Mouse (Mus musculus) heart, embryonic 10.5 days (tissue): ENCODE measurements around the gene Ermn. TPM values are rescaled to one million over a fixed set of nuclear protein-coding genes. Genes with fewer than 3 reads are reported as not detected.

Experiments used
- DNase-seq: peaks from one replicate; pipeline ENCODE4 v3.0.0-alpha.2; 2017; ENCODE audit warnings: low spot score
- H3K27ac ChIP-seq: fragments of 300-500 bp; sonication (generic); 2 replicates; pipeline ENCODE4 v1.5.1; 2016; ENCODE audit warnings: mild to moderate bottlenecking
- H3K27me3 ChIP-seq: fragments of 300-500 bp; sonication (generic); 2 replicates; pipeline ENCODE4 v1.6.1; 2016; ENCODE audit warnings: mild to moderate bottlenecking; ENCODE audit not compliant: poor library complexity, insufficient read depth, severe bottlenecking
- H3K36me3 ChIP-seq: fragments of 300-500 bp; sonication (generic); 2 replicates; pipeline ENCODE4 v1.6.1; 2016; ENCODE audit warnings: mild to moderate bottlenecking, moderate library complexity
- H3K4me1 ChIP-seq: fragments of 300-500 bp; sonication (generic); 2 replicates; pipeline ENCODE4 v1.6.1; 2016; ENCODE audit warnings: mild to moderate bottlenecking
- H3K4me3 ChIP-seq: fragments of 300-500 bp; sonication (generic); 2 replicates; pipeline ENCODE4 v1.5.1; 2016; ENCODE audit warnings: mild to moderate bottlenecking, moderate library complexity
- H3K9me3 ChIP-seq: fragments of 300-500 bp; sonication (generic); 2 replicates; pipeline ENCODE4 v1.6.1; 2016; ENCODE audit warnings: mild to moderate bottlenecking, moderate library complexity
- WGBS: fragments of 180-500 bp; shearing (Covaris S2); methylation state at CpG from one replicate; pipeline ENCODE4 v1.1.7; 2016; 5-methylcytosine and 5-hydroxymethylcytosine counted together
- polyA plus RNA-seq: library from polyadenylated mRNA; unstranded; fragments of >200 nt; fragmentation: Nextera tagmentation; extraction: Ambion mirVana; gene quantifications from 2 replicates; pipeline ENCODE4 v1.2.1, GENCODE M21; 2016

The Ermn gene
- polyA plus RNA-seq: not detected in 2 replicates

DNA sequence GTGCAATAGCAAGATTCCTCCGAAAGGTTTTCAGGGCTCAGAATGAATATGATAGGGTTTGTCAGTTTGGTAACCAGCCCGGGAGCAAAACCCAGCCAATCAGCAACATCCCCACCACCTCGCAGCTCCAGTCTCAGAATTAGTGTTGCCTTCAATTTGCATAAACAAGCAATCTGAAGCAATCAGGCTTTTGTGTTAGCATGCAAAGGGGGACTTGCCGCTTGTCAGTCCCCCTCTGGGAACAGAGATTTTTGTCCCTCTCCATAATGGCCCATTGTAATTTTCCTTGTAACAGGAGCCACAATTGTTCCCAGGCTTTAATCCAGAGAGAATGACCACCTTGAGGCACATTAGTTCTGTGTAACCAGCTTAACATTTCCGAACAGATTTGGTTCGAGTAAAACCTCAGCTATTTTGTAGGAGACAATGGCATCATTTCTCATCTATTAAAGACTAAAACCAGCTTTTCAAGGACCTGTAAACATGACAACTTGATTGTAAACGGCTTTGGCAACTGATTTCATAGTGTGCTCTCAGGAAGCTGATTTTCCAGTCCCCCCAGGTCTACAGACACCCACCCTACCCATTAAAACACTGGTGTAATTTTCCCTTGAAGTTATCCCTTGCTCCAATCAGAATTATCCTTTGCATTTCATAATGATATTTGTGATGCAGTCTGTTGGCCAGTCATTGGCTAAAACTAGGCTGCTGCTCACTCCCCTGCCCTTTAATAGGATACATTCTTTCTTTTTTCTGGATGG, at the start of gene Ermn:
Gene Ermn, minus strand, starts transcription at position 44 of the 761 bp plus-strand sequence.
- H3K4me3 ChIP-seq: no peak within 1 kb of the TSS
- H3K36me3 ChIP-seq: no peaks in the 10 kb centered on the region
- H3K27ac ChIP-seq: no peak within 1 kb of the TSS
- 51% methylated on average over 7 of the region's 7 CpGs for WGBS
- H3K27me3 ChIP-seq: no peaks in the 10 kb centered on the region
- H3K9me3 ChIP-seq: no peaks in the 10 kb centered on the region
- no peaks in the 10 kb centered on the region for H3K4me1 ChIP-seq
- DNase-seq: no peak

DNA sequence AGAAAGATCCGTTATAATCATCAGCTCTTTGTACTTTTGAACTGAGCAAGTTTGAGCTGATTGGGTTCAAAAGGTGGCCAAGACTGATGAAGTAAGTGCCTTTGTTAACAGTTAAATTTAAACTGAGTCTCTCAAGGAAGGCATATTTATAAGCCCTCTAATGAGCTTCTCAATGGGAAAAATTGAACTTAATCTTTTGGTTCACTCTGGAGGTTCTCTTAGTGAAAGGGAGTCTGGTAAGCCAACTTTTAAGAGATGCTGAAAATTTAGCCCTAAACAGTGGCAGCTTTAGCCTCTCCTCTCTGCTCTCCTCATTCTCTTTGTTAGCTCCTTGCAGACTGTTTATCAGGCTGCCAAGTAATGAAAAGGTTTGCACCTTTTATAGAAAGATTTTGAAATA, 42.2 kb upstream of the Ermn start:
- Histone ChIP-seq H3K4me3 (no peak overlapping the region), H3K4me1 (no peaks in the 10 kb centered on the region), H3K9me3 (no peaks in the 10 kb centered on the region), H3K36me3 (no peaks in the 10 kb centered on the region), H3K27me3 (no peaks in the 10 kb centered on the region), H3K27ac (no peak overlapping the region)
- 80% methylated on average over 1 of the region's 1 CpGs for WGBS
- no peak for DNase-seq

DNA sequence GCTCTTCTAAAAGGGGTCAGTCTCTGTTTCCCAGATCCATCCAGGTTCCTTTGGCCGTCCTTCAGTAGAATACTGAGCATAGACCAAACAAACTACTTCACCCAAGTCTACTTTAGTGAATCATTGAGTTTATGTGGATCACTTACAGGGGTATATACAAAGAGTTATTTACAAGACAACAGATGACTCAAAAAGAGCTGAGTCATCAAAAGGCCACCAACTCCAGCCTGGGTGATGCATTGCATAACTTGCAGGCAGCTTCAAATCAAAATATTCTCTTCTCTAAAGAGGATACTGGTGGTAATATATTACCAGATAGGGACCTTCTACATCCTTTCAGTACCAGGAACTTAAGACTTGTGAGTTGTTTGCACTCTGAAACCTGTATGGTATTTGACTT, 33.8 kb upstream of the Ermn start:
- Histone ChIP-seq H3K27me3 (no peaks in the 10 kb centered on the region), H3K27ac (no peak overlapping the region), H3K36me3 (no peaks in the 10 kb centered on the region), H3K4me3 (no peak overlapping the region), H3K9me3 (no peaks in the 10 kb centered on the region), H3K4me1 (no peaks in the 10 kb centered on the region)
- WGBS: 68% methylated on average over 1 of the region's 1 CpGs
- no peak for DNase-seq

DNA sequence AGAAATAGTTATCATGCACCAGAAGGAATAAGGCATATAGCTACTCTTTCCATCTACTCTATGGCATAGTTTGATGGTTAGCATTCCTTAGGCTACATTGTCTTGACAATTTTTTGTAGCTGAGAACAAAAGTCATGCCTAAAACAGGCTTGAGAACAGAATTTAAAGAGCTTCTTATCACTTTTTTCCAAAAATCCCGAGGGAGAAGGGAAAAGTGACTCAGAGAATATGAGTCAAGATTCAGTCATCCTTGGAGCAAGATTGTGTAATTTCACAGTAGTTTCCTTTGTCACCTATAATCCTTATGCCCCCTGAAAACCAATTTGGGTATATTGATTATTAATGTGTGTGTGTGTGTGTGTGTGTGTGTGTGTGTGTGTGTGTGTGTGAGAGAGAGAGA, 27.2 kb upstream of the Ermn start:
- H3K9me3 ChIP-seq: no peaks in the 10 kb centered on the region
- no peak overlapping the region for H3K4me3 ChIP-seq
- H3K27me3 ChIP-seq: no peaks in the 10 kb centered on the region
- H3K36me3 ChIP-seq: no peaks in the 10 kb centered on the region
- WGBS: 40% methylated on average over 1 of the region's 1 CpGs
- H3K4me1 ChIP-seq: no peaks in the 10 kb centered on the region
- DNase-seq: no peak
- H3K27ac ChIP-seq: no peak overlapping the region

DNA sequence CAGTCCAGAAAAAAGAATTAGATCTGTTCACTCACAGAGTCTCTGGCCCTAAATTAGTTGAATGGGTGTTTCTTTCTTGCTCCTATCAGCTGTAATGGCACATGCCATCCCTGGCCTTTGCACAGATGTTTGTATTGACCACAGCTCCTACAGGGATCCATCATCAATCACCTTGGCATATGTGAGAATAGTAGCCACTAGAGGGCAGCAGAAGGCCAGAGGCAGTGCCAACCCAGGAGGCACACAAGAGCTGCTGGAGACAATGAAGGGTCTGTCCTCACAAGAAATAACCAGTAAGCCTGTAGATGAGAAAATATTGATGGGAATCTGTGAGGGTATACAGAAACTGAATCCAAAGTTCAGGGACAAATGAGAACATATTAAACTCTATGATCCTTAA, 2.7 kb upstream of the Ermn start:
- H3K36me3 ChIP-seq: no peaks in the 10 kb centered on the region

DNA sequence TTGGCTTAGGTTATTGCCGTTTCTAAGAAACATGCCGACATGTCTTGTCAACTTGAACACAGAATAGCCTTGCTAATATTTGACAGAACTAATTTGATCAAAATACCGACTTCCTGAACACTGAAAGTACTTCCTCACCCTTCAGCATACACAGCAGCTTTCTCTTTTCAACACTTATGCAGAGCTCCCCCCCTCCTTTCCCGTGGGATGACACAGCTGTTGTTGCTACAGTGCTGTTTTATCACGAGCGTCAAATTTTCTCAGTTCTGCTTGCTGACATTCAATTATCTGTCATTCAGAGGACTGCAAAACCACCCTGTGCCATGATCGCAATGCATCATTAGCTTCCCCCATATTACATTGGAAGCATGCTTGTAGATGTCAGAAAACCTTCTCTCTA, 10.8 kb downstream of the Ermn start:
- H3K27me3 ChIP-seq: no peaks in the 10 kb centered on the region
- 61% methylated on average over 7 of the region's 7 CpGs for WGBS

More for the DNA sequence above, 2.7 kb upstream of the Ermn start:
- Histone ChIP-seq H3K4me3 (no peak overlapping the region), H3K27ac (no peak overlapping the region), H3K4me1 (no peaks in the 10 kb centered on the region), H3K9me3 (no peaks in the 10 kb centered on the region), H3K27me3 (no peaks in the 10 kb centered on the region)
- DNase-seq: no peak

DNA sequence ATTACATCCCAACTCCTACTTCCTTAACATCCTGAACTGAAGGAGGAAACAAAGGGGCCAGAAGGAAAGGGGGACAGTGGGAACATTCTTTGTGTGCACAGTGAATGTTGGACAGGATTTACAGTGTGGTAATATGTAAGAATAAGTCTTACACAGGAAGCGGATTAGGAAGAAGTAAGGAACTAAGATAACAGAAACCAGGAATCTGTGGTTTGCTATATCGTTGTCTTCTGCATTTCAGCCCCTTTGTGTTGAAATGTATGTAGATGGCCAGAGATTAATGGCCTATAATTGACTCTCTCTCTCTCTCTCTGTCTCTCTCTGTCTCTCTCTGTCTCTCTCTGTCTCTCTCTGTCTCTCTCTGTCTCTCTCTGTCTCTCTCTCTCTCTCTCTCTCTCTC, 15.7 kb downstream of the Ermn start:
- no peaks in the 10 kb centered on the region for H3K4me1 ChIP-seq
- H3K27me3 ChIP-seq: no peaks in the 10 kb centered on the region
- H3K9me3 ChIP-seq: no peaks in the 10 kb centered on the region
- DNase-seq: no peak
- no peak overlapping the region for H3K4me3 ChIP-seq
- H3K36me3 ChIP-seq: no peaks in the 10 kb centered on the region
- no peak overlapping the region for H3K27ac ChIP-seq
- 76% methylated on average over 2 of the region's 2 CpGs for WGBS

More for the DNA sequence above, 10.8 kb downstream of the Ermn start:
- no peaks in the 10 kb centered on the region for H3K36me3 ChIP-seq
- no peaks in the 10 kb centered on the region for H3K4me1 ChIP-seq
- no peak overlapping the region for H3K4me3 ChIP-seq
- H3K27ac ChIP-seq: no peak overlapping the region
- no peaks in the 10 kb centered on the region for H3K9me3 ChIP-seq
- peak; percentile 76 for DNase-seq

DNA sequence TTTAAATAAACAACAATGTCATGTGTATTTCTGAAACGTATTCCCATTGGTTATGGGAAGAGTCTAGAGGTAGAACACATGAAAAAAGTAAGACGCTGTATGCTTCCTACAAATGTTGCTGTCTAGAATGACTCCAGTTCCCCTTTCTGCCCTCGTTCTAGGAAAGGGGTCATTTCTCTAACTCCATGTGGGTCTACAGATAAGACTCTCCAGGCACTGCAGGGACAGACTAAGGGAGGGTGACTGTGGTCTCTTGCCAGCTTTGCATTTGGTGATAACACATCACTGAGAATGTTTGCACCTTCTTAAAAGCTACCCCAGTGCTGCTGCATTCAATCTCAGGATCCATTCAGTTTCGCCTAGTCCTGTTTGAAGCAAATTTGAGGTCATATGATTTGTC, 17.0 kb downstream of the Ermn start:
- DNase-seq: no peak
- Histone ChIP-seq H3K4me3 (no peak overlapping the region), H3K36me3 (no peaks in the 10 kb centered on the region), H3K9me3 (no peaks in the 10 kb centered on the region), H3K27ac (no peak overlapping the region), H3K4me1 (no peaks in the 10 kb centered on the region), H3K27me3 (no peaks in the 10 kb centered on the region)
- 50% methylated on average over 4 of the region's 4 CpGs for WGBS

DNA sequence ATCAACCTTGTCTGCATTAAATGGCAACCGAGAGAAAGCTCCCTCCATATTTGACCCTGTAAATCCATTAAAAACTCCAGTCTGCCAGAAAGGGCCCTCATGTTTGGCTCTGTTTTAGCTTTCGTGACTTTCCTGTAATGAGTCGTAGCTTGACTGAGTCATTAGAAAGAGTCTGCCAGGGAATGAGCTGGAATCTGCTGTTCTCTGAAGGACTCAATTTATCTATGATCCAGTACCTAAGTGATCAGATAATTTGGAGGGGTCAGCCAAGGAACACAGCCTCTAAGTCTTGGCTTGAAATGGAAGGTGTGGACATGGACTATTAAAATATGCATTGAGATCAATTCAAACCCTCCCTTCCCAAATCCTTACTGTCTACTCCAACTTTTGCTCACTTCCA, 21.2 kb downstream of the Ermn start:
- 82% methylated on average over 3 of the region's 3 CpGs for WGBS

DNA sequence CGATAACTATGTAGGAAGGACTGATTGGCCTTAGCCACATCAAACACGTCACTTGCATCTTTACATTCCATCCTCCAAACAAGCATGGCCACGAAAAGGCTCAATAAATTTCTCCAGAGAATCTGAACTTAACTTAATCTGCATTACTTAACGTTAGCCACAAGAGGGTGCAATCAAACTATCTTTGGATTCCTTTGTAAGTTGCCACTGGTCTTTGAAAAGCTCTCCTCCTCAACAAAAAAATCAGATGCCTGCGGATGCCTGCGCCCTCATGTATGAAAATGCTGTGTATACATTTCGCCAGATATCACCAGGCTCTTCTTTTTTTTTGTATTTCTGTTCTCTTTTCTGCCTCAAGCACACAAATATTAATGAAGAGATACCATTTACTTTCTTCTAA, 23.3 kb downstream of the Ermn start:
- H3K27ac ChIP-seq: no peak overlapping the region
- WGBS: 33% methylated on average over 7 of the region's 7 CpGs
- no peak for DNase-seq
- no peaks in the 10 kb centered on the region for H3K36me3 ChIP-seq
- H3K4me3 ChIP-seq: no peak overlapping the region
- no peaks in the 10 kb centered on the region for H3K27me3 ChIP-seq
- no peaks in the 10 kb centered on the region for H3K4me1 ChIP-seq
- H3K9me3 ChIP-seq: no peaks in the 10 kb centered on the region

More for the DNA sequence above, 21.2 kb downstream of the Ermn start:
- no peaks in the 10 kb centered on the region for H3K4me1 ChIP-seq
- H3K27me3 ChIP-seq: no peaks in the 10 kb centered on the region
- H3K4me3 ChIP-seq: no peak overlapping the region
- no peak overlapping the region for H3K27ac ChIP-seq
- H3K9me3 ChIP-seq: no peaks in the 10 kb centered on the region
- no peak for DNase-seq
- H3K36me3 ChIP-seq: no peaks in the 10 kb centered on the region

DNA sequence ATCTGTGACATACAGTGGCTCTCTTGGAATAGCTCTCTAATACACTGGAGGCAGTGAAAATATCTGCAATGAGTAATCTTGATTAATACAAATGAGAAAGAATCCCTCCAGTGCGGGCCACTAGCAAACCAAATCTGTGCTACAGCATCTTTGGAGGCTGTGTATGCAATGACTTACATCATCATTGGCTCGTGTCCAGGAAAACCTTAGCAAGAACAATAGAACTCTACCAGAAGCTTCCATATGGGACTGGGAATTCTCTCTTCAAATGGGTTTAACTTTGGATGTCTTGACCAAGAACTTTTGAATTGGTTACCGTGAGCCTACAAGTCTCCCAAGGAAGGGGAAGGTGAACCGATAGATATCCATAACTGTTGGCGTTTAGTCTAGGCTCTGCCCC, 25.9 kb downstream of the Ermn start:
- Histone ChIP-seq H3K9me3 (no peaks in the 10 kb centered on the region), H3K27me3 (no peaks in the 10 kb centered on the region), H3K36me3 (no peaks in the 10 kb centered on the region), H3K27ac (no peak overlapping the region), H3K4me3 (no peak overlapping the region), H3K4me1 (no peaks in the 10 kb centered on the region)
- no peak for DNase-seq
- WGBS: 80% methylated on average over 5 of the region's 5 CpGs

DNA sequence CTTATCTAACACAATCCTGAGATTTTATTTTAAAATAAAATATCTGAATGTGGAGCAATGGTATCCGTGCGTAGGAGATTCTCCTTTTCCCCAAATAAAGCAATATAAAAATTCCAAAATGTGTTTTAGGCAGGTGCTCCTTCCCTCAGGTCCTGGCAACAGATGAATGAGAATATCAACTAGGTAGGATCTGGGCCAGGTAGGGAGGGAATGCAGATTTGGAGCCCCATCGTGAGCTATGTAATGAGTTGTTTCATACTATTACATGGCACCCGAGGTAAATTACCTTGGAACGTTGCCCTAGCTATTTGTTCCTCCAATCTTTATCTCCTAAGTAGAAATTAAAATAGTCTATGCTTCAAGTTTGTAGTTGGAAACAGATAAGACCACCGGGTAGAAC, 29.1 kb downstream of the Ermn start:
- Histone ChIP-seq H3K9me3 (no peaks in the 10 kb centered on the region), H3K4me1 (no peaks in the 10 kb centered on the region), H3K36me3 (no peaks in the 10 kb centered on the region), H3K27ac (no peak overlapping the region), H3K4me3 (no peak overlapping the region), H3K27me3 (no peaks in the 10 kb centered on the region)
- DNase-seq: no peak
- 83% methylated on average over 6 of the region's 6 CpGs for WGBS

DNA sequence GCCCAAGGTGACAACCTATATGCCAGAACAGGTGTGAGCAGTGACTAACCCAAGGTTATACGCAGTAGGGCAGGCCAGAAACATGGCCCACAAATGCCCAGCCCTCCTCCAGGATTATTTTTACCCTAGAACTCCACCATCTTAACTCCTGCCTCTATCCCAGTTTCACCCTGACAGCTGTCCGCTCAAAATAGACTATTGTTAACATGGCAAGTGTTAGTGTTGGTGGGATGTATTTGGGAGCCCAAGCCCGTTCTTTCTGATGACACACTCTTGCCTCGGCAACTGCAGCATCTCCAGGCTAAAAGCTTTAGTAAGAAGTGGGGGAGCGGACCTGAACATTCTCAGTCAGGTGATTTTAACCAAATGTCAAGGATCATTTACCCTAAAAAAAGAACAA, 45.6 kb downstream of the Ermn start:
- no peaks in the 10 kb centered on the region for H3K9me3 ChIP-seq
- no peaks in the 10 kb centered on the region for H3K4me1 ChIP-seq
- H3K27me3 ChIP-seq: no peaks in the 10 kb centered on the region
- H3K36me3 ChIP-seq: no peaks in the 10 kb centered on the region
- H3K4me3 ChIP-seq: no peak overlapping the region
- 80% methylated on average over 5 of the region's 5 CpGs for WGBS
- no peak overlapping the region for H3K27ac ChIP-seq
- DNase-seq: no peak

DNA sequence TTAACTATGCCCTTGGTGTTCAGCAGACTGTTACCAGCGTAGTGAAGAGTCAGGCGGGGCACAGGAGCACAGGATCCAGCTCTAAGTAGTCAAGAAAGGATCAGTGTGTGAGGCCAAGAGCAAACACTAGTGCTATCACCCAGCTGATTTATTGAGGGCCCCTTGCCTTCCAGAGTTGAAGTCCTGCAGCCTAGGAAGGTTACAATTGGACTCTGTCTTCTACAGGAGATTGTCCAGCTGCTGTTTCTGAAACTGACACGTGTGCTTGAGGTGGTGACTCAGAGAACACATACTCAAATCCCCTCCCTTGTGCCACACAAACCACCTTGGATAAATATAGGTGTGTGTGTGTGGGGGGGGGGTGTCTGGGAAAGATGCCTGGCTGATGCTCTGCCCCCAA, 51.2 kb downstream of the Ermn start:
- H3K4me1 ChIP-seq: peaks cover 11% of the 10 kb centered on the region
- no peak for DNase-seq

More for the DNA sequence above, 51.2 kb downstream of the Ermn start:
- Histone ChIP-seq H3K4me3 (no peak overlapping the region), H3K27ac (no peak overlapping the region), H3K27me3 (no peaks in the 10 kb centered on the region), H3K9me3 (no peaks in the 10 kb centered on the region), H3K36me3 (no peaks in the 10 kb centered on the region)
- WGBS: 62% methylated on average over 3 of the region's 3 CpGs
